In genomic region chr12:89909578-89909977, GRCm38 (mm10) we compare ENCODE assay signal across 17 mouse cellular contexts.
"Had no signal": no experiment of that assay in that cellular context is flagged by ENCODE, and none has a peak within 500 bp of the region (broad histone marks: within the 10 kb centered on the region; RNA-seq: fewer than 3 reads in every experiment).

No protein-coding gene starts in this region.

- H3K9ac ChIP-seq: liver, embryonic 13.5 days; neural tube, embryonic 13.5 days; stomach, embryonic 15.5 days had no signal

- H3K27me3 ChIP-seq: liver, embryonic 13.5 days; neural tube, embryonic 13.5 days; stomach, embryonic 15.5 days had no signal

- H3K4me2 ChIP-seq: liver, embryonic 13.5 days; neural tube, embryonic 13.5 days; stomach, embryonic 15.5 days had no signal

- DNase-seq: kidney, adult 2 months; kidney, postnatal 25 days; layer of hippocampus, adult 9-11 months; liver, embryonic 13.5 days; lung, adult 2 months; lung, postnatal 14 days; lung, postnatal 4 days; retina, postnatal 1 day; right cerebral cortex, postnatal 25 days; spleen, adult 18-20 months; thymus, postnatal 36 days had no signal

- ATAC-seq: intestine, postnatal 0 days had no signal

- H3K27ac ChIP-seq: kidney, postnatal 0 days; layer of hippocampus, adult 2 months; liver, embryonic 13.5 days; neural tube, embryonic 13.5 days; stomach, embryonic 15.5 days had no signal

- H3K36me3 ChIP-seq: liver, embryonic 13.5 days; neural tube, embryonic 13.5 days; stomach, embryonic 15.5 days had no signal

- H3K4me3 ChIP-seq: layer of hippocampus, adult 2 months; liver, embryonic 13.5 days; myocyte; neural tube, embryonic 13.5 days; stomach, embryonic 15.5 days had no signal

- H3K9me3 ChIP-seq: liver, embryonic 13.5 days; neural tube, embryonic 13.5 days; stomach, embryonic 15.5 days had no signal

- H3K4me1 ChIP-seq: liver, embryonic 13.5 days; stomach, embryonic 15.5 days had no signal
